Mouse (Mus musculus): ENCODE results near the gene Gm12169.

DNA sequence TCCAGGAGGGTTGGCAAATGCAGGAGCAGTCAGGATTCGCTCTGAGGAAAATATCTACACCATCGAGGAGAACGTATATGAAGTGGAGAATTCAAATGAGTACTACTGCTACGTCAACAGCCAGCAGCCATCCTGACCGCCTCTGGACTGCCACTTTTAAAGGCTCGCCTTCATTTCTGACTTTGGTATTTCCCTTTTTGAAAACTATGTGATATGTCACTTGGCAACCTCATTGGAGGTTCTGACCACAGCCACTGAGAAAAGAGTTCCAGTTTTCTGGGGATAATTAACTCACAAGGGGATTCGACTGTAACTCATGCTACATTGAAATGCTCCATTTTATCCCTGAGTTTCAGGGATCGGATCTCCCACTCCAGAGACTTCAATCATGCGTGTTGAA lies 44.7 kb upstream of the Gm12169 start:
- TF ChIP-seq CTCF (IDR thresholded peaks at IDR 0.05; ENCODE audit: control insufficient read depth, insufficient read depth, insufficient replicate concordance, low read depth, low read length) (no peak), POLR2A (IDR thresholded peaks at IDR 0.05; ENCODE audit: control insufficient read depth, low read depth, low read length) (no peak)

Data from testis, adult 2 months (tissue).